Mouse (Mus musculus) c-Kit-negative CD71-positive TER-119-positive erythroid progenitor cells, embryonic 14.5 days (primary cell): ENCODE measurements around the gene Gm4301.
"Not testable (repeated sequence)": the region's sequence is repeated elsewhere in the genome, so short reads cannot be mapped to it uniquely, and the experiment has no call there.

Source experiments
- DNase-seq: peaks from one replicate; pipeline ENCODE4 v3.0.0-alpha.2; 2013; ENCODE audit warnings: low read depth, low spot score

Gene Gm4301

GRCm38 (mm10) chr10:100335376-100335775 is at the start of gene Gm4301:
TSS of gene Gm4301 (plus strand) at chr10:100335676.
- not testable (repeated sequence) for DNase-seq

GRCm38 (mm10) chr10:100296105-100296504 is 39.4 kb upstream of the Gm4301 start:
- no peak for DNase-seq

DNA sequence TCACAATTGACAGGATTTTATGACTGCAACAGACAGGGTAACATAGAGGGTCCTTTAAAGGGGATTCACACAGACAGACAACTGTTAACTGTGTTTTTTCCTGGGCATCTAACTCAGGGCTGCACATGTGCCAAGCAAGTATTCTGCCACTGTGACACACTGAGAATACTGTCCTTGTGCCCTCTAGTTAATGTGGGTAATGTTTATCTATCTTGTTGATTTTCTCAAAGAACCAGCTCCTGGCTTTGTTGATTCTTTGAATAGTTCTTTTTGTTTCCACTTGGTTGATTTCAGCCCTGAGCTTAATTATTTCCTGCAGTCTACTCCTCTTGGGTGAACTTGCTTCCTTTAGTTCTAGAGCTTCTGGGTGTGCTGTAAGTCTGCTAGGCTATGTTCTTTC is 35.4 kb upstream of the Gm4301 start:
- not testable (repeated sequence) for DNase-seq

DNA sequence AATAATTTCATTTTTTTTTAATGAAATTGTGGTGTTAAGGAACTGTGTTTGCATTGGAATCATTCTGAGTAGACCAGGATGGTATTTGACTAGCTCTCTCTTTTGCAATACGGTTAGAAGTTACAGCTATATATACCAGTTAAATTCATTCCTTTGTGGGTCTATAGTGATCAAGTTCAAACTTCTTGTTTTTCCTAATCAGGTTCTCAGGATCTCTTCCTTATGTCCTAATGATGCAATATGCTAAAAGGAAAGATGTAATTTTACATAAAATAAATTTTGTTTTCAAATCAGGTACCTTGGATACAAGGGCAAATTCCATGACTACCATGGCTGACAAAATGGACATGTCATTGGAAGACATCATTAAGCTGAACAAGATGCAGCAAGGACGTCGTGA is 5.1 kb downstream of the Gm4301 start, which contains the start of gene Gm4302:
TSS of gene Gm4302 (plus strand) at position 301 of the 400 bp plus-strand sequence.
- not testable (repeated sequence) for DNase-seq

DNA sequence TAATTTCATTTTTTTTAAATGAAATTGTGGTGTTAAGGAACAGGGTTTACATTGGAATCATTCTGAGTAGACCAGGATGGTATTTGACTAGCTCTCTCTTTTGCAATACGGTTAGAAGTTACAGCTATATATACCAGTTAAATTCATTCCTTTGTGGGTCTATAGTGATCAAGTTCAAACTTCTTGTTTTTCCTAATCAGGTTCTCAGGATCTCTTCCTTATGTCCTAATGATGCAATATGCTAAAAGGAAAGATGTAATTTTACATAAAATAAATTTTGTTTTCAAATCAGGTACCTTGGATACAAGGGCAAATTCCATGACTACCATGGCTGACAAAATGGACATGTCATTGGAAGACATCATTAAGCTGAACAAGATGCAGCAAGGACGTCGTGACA is 10.2 kb downstream of the Gm4301 start, which contains the start of gene Gm4303:
TSS of gene Gm4303 (plus strand) at position 301 of the 400 bp plus-strand sequence.
- DNase-seq, result not testable (repeated sequence)

DNA sequence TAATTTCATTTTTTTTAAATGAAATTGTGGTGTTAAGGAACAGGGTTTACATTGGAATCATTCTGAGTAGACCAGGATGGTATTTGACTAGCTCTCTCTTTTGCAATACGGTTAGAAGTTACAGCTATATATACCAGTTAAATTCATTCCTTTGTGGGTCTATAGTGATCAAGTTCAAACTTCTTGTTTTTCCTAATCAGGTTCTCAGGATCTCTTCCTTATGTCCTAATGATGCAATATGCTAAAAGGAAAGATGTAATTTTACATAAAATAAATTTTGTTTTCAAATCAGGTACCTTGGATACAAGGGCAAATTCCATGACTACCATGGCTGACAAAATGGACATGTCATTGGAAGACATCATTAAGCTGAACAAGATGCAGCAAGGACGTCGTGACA is 15.3 kb downstream of the Gm4301 start, which contains the start of gene Gm4305:
TSS of gene Gm4305 (plus strand) at position 301 of the 400 bp plus-strand sequence.
- DNase-seq, result not testable (repeated sequence)

GRCm38 (mm10) chr10:100356841-100357240 is 21.4 kb downstream of the Gm4301 start:
- not testable (repeated sequence) for DNase-seq

DNA sequence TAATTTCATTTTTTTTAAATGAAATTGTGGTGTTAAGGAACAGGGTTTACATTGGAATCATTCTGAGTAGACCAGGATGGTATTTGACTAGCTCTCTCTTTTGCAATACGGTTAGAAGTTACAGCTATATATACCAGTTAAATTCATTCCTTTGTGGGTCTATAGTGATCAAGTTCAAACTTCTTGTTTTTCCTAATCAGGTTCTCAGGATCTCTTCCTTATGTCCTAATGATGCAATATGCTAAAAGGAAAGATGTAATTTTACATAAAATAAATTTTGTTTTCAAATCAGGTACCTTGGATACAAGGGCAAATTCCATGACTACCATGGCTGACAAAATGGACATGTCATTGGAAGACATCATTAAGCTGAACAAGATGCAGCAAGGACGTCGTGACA is 25.6 kb downstream of the Gm4301 start, which contains the start of gene Gm4307:
TSS of gene Gm4307 (plus strand) at position 301 of the 400 bp plus-strand sequence.
- not testable (repeated sequence) for DNase-seq

DNA sequence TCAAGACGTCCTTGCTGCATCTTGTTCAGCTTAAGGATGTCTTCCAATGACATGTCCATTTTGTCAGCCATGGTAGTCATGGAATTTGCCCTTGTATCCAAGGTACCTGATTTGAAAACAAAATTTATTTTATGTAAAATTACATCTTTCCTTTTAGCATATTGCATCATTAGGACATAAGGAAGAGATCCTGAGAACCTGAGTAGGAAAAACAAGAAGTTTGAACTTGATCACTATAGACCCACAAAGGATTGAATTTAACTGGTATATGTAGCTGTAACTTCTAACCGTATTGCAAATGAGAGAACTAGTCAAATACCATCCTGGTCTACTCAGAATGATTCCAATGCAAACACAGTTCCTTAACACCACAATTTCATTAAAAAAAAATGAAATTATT is 47.0 kb downstream of the Gm4301 start, which contains the start of gene Gm4312:
TSS of gene Gm4312 (minus strand) at position 101 of the 400 bp plus-strand sequence.
- not testable (repeated sequence) for DNase-seq
